Mouse (Mus musculus) liver, adult 2 months (tissue): ENCODE data around the gene Prg3. TPM values are rescaled to one million over a fixed set of nuclear protein-coding genes. Genes with fewer than 3 reads are reported as not detected.

ENCODE experiments used
- DNase-seq: peaks from one replicate; pipeline ENCODE4 v3.0.0-alpha.2; 2011; ENCODE audit warnings: low read depth, low spot score; ENCODE audit errors: extremely low read depth
- H3K27ac ChIP-seq: fragments of 200-500 bp; replicated peaks from 2 replicates; pipeline ENCODE4 v1.5.1; 2012; ENCODE audit warnings: low read depth, mild to moderate bottlenecking, control low read depth, inconsistent platforms, low read length; ENCODE audit not compliant: insufficient read depth
- H3K27me3 ChIP-seq: fragments of 200-500 bp; 2 replicates; pipeline ENCODE4 v1.6.1; 2012; ENCODE audit warnings: mild to moderate bottlenecking, moderate library complexity, low read length, inconsistent platforms; ENCODE audit not compliant: control insufficient read depth, insufficient read depth
- H3K36me3 ChIP-seq: fragments of 200-500 bp; 2 replicates; pipeline ENCODE4 v1.6.1; 2012; ENCODE audit warnings: low read length, inconsistent platforms; ENCODE audit not compliant: control insufficient read depth, insufficient read depth
- H3K4me1 ChIP-seq: fragments of 200-500 bp; 2 replicates; pipeline ENCODE4 v1.6.1; 2011; ENCODE audit warnings: low read length; ENCODE audit not compliant: control insufficient read depth, insufficient read depth
- H3K4me3 ChIP-seq: fragments of 200-500 bp; 2 replicates; pipeline ENCODE4 v1.5.1; 2011; ENCODE audit warnings: low read depth, mild to moderate bottlenecking, control low read depth, low read length, moderate library complexity; ENCODE audit not compliant: insufficient read depth
- H3K79me2 ChIP-seq: fragments of 200-500 bp; 2 replicates; pipeline ENCODE4 v1.6.1; 2012; ENCODE audit warnings: inconsistent platforms, mild to moderate bottlenecking, low read length, moderate library complexity; ENCODE audit not compliant: control insufficient read depth, insufficient read depth
- H3K9ac ChIP-seq: fragments of 200-500 bp; 2 replicates; pipeline ENCODE4 v1.6.1; 2012; ENCODE audit warnings: low read depth, mild to moderate bottlenecking, control low read depth, inconsistent platforms, low read length
- CTCF ChIP-seq: fragments of 200-500 bp; IDR thresholded peaks from 2 replicates; pipeline ENCODE4 v1.5.1; 2011; ENCODE audit warnings: low read depth, low read length, control low read depth
- POLR2A ChIP-seq: fragments of 200-500 bp; IDR thresholded peaks from 2 replicates; pipeline ENCODE4 v1.6.1; 2011; ENCODE audit warnings: low read length, control low read depth; ENCODE audit not compliant: insufficient read depth; ENCODE audit errors: extremely low read depth
- WGBS: fragments of 180-500 bp; shearing (Covaris S2); methylation state at CpG from one replicate; pipeline ENCODE4 v1.1.7; 2018; 5-methylcytosine and 5-hydroxymethylcytosine counted together
- polyA plus RNA-seq: library from polyadenylated mRNA; depleted of rRNA; stranded (reverse); fragments of >200 nt; gene quantifications from 2 replicates; pipeline ENCODE4 v1.2.3, GENCODE M21; 2012
- total RNA-seq: library from RNA; depleted of rRNA; stranded (reverse); fragments of >200 nt; gene quantifications from 2 replicates; pipeline ENCODE4 v1.2.3, GENCODE M21; 2014

Prg3 gene
- total and polyA plus RNA-seq, 2 experiments = not detected

DNA sequence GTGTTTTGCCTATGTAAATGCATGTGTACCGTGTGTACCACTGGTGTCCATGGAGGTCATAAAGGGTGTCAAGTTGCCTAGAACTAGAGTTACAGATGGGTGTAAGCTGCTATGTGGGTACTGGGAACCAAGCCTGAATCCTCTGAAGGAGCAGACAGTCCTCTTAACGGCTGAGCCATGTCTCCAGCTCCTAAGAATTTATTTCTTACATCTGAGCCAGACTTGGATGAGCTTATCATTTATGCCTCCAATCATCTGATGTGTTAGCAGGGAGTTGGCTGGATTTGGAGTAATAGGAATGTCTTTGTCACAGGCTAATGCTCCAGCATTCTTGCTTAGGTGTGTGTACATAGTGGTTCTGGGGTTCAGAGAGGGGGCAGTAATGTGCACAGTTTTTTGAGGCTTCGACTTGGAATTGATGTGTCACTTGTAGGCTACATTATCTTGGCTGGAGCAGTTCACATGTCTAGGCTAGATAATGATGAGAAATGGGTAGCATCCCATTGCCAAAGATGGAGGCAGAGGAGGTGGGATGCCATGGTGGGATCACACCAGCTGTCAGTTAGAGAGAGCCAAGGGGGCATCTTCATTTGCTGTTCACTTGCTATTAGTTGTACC is 40.8 kb upstream of the Prg3 start:
- no peak overlapping the region for H3K9ac ChIP-seq
- no peaks in the 10 kb centered on the region; the same call in 1 of the 2 replicates for H3K4me1 ChIP-seq
- WGBS = 83% methylated on average over 3 of the region's 3 CpGs
- H3K36me3 ChIP-seq = peaks cover 24% of the 10 kb centered on the region
- DNase-seq = no peak
- no peak overlapping the region for H3K4me3 ChIP-seq
- TF ChIP-seq POLR2A = no peak
- TF ChIP-seq CTCF = no peak
- H3K79me2 ChIP-seq = no peaks in the 10 kb centered on the region
- no peaks in the 10 kb centered on the region for H3K27me3 ChIP-seq
- no peak overlapping the region for H3K27ac ChIP-seq

DNA sequence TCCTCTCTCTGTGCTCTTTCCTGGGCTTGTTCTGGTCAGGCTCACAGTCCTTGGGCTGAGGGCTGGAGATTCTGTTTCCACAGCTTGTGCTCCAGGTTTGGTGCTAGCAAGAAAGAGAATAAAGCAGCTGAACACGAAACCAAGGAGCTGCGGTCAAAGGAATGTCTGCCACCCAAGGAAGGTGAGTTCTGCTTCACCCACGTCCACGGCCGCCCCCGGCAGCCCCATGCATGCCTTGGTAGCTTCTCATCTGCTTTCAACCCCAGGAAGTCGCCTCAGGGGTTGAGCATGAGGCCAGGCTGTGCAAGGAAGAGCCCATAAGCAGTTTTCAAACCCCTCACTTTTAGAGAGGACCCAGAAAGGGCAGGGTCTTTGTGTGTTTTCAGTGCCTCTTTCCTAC is 39.8 kb upstream of the Prg3 start:
- H3K27ac ChIP-seq = no peak overlapping the region
- DNase-seq = no peak
- H3K27me3 ChIP-seq = no peaks in the 10 kb centered on the region
- no peaks in the 10 kb centered on the region for H3K79me2 ChIP-seq
- H3K36me3 ChIP-seq = peaks cover 27% of the 10 kb centered on the region
- WGBS = 93% methylated on average over 7 of the region's 7 CpGs
- no peak overlapping the region for H3K4me3 ChIP-seq
- H3K9ac ChIP-seq = no peak overlapping the region
- H3K4me1 ChIP-seq = no peaks in the 10 kb centered on the region; the same call in 1 of the 2 replicates
- TF ChIP-seq CTCF (no peak), POLR2A (no peak)

DNA sequence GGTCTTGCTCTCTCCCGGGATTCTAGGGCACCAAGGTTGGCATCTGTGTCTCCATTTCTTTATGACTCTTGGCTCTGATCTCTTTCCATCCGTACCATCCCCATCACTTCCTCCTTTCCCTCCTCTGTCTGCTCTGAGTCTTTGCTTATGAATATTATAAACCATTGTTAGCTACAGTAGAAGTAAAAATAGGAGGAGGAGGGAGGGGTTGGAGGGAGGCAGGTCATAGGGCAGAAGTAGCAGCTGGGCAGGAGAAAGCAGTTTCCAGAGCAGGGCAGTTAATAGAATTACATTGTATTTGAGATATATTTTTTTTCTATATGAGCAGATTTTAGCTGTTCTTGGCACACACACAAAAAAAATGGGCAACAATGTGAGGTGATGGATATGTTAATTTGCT is 39.3 kb upstream of the Prg3 start:
- Histone ChIP-seq H3K36me3 (peaks cover 27% of the 10 kb centered on the region), H3K9ac (no peak overlapping the region), H3K4me3 (no peak overlapping the region), H3K79me2 (no peaks in the 10 kb centered on the region), H3K27ac (no peak overlapping the region), H3K4me1 (no peaks in the 10 kb centered on the region; the same call in 1 of the 2 replicates), H3K27me3 (no peaks in the 10 kb centered on the region)
- no peak for TF ChIP-seq CTCF
- TF ChIP-seq POLR2A = no peak
- no peak for DNase-seq
- WGBS = 83% methylated on average over 2 of the region's 2 CpGs

DNA sequence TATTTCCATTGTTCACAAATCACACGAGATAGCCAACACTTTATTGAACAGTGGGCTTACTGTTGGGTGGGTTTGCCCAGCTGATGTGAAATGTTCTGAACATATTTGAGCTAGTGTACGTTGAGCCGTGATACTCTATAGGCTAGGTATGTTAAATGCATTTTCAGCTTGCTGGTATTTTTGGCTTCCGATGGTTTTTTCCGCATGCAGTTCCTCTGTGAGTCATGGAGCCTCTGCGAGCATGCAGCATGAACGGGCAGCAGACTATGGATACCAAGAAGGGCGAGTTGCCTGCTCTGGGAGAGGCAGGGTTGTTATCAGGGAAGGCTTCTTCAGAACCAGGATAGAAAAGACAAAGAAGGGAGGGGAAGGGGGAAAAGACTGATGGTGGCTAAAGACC is 37.0 kb upstream of the Prg3 start:
- Histone ChIP-seq H3K9ac (no peak overlapping the region), H3K4me3 (no peak overlapping the region), H3K36me3 (peaks cover 22% of the 10 kb centered on the region), H3K4me1 (no peaks in the 10 kb centered on the region; the same call in 1 of the 2 replicates), H3K79me2 (no peaks in the 10 kb centered on the region), H3K27me3 (no peaks in the 10 kb centered on the region), H3K27ac (no peak overlapping the region)
- no peak for DNase-seq
- WGBS = 90% methylated on average over 8 of the region's 8 CpGs
- no peak for TF ChIP-seq POLR2A
- TF ChIP-seq CTCF = no peak

DNA sequence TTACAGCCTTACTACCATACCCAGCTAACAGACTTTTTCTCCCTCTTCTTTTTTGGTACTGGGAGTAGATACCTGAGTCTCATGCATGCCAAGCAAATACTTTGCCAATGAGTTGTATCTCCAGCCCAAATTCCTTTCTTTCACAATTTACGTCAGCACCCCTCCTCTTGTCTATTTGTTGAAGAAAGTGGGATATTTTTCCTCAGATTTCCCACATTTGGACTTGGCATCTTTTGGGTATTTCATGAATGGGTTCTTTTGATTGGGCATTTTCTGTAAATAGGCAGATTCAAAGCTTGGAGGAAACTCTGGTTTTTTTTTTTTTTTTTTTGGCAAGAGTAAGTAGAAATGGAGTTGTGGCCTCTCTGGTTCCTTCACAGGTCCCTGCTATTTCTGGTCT is 35.8 kb upstream of the Prg3 start:
- no peaks in the 10 kb centered on the region for H3K79me2 ChIP-seq
- no peaks in the 10 kb centered on the region for H3K27me3 ChIP-seq
- no peak for DNase-seq
- no peak overlapping the region for H3K9ac ChIP-seq
- WGBS = 76% methylated on average over 1 of the region's 1 CpGs
- TF ChIP-seq POLR2A (no peak), CTCF (no peak)
- H3K4me3 ChIP-seq = no peak overlapping the region
- H3K27ac ChIP-seq = no peak overlapping the region
- peaks cover 19% of the 10 kb centered on the region for H3K36me3 ChIP-seq
- H3K4me1 ChIP-seq = no peaks in the 10 kb centered on the region

DNA sequence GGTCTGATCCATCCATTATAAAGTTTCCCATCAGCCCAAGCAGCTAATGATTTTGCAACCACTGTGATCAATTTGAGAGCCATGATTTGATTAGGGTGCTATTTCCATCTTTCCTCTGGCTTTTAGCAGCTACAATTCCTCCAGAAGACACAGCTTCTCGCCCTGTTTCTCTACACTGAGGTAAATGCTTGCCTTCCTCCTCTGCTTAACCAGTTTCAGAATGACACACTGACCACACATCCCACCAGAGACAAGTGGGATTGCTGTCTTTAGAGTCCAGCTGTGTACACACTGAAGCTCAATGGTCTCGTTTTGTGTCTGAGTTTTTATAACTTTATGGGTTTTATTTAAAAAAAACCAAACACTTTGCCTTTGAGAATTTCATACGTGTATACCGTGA is 35.3 kb upstream of the Prg3 start:
- no peak overlapping the region for H3K4me3 ChIP-seq
- no peak overlapping the region for H3K9ac ChIP-seq
- WGBS = 79% methylated on average over 4 of the region's 4 CpGs
- peaks cover 19% of the 10 kb centered on the region for H3K36me3 ChIP-seq
- H3K27me3 ChIP-seq = no peaks in the 10 kb centered on the region
- no peaks in the 10 kb centered on the region for H3K79me2 ChIP-seq
- TF ChIP-seq POLR2A (no peak), CTCF (no peak)
- no peak overlapping the region for H3K27ac ChIP-seq
- no peaks in the 10 kb centered on the region for H3K4me1 ChIP-seq
- DNase-seq = no peak
